In genomic region chr4:135954241-135954640, GRCm38 (mm10) we compare ENCODE assay signal across 8 mouse cellular contexts. TPM values are rescaled to one million over a fixed set of nuclear protein-coding genes. Genes with fewer than 3 reads are reported as not detected.
DNase-seq lines count a peak whose midpoint lies in the region; ATAC-seq lines count a peak whose summit lies in the region.

No protein-coding gene starts in this region.

- peak; percentile 87 for DNase-seq in hindbrain, embryonic 14.5 days (ENCODE audit: low spot score)
- DNase-seq in R1 (ENCODE audit: low read depth, low spot score): peak; percentile 55
- peak; percentile 64 for DNase-seq in gastrocnemius, postnatal 14 days
- peak; percentile 64 to 67 for DNase-seq in left cerebral cortex, postnatal 25 days (ENCODE audit: low spot score in 2 of 2)
- peak; percentile 71 for DNase-seq in midbrain, embryonic 10.5 days (ENCODE audit: low spot score)
- peak; percentile 83 to 89 for DNase-seq in spleen, postnatal 10 days (ENCODE audit: low spot score in 2 of 2)

- H3K36me3 ChIP-seq in hindbrain, embryonic 14.5 days (replicated peaks; ENCODE audit: control insufficient read depth, insufficient read depth): peaks cover 62% of the 10 kb centered on the region
- H3K36me3 ChIP-seq in hindbrain, embryonic 13.5 days: peaks cover 64% of the 10 kb centered on the region
- peaks cover 59% of the 10 kb centered on the region for H3K36me3 ChIP-seq in midbrain, embryonic 10.5 days

- no peak overlapping the region for H3K9ac ChIP-seq in hindbrain, embryonic 14.5 days
- H3K9ac ChIP-seq in hindbrain, embryonic 13.5 days: no peak overlapping the region

- H3K9me3 ChIP-seq in hindbrain, embryonic 14.5 days (ENCODE audit: control insufficient read depth, low read length): no peaks in the 10 kb centered on the region
- H3K9me3 ChIP-seq in hindbrain, embryonic 13.5 days: no peaks in the 10 kb centered on the region
- H3K9me3 ChIP-seq in midbrain, embryonic 10.5 days (replicated peaks): peaks cover 4% of the 10 kb centered on the region; the same call in 1 of the 2 replicates

- intact Hi-C loops in gastrocnemius, postnatal 14 days (cut with DNase I; ENCODE audit: low total_unique reads): no loop called here
- intact Hi-C loops in left cerebral cortex, postnatal 25 days (cut with DNase I): no loop called here

- H3K27ac ChIP-seq in hindbrain, embryonic 14.5 days: no peak overlapping the region
- no peak overlapping the region for H3K27ac ChIP-seq in hindbrain, embryonic 13.5 days
- no peak overlapping the region for H3K27ac ChIP-seq in midbrain, embryonic 10.5 days (replicated peaks)

- H3K4me2 ChIP-seq in hindbrain, embryonic 14.5 days (replicated peaks): no peak overlapping the region
- H3K4me2 ChIP-seq in hindbrain, embryonic 13.5 days: no peak overlapping the region

- no peak for ATAC-seq in hindbrain, embryonic 14.5 days (ENCODE audit: low FRiP score)
- ATAC-seq in hindbrain, embryonic 13.5 days (ENCODE audit: low FRiP score): no peak
- peak; percentile 77 for ATAC-seq in common myeloid progenitor, adult 5-6 weeks (replicated peaks; ENCODE audit: low read depth, poor library complexity, severe bottlenecking)

- no peaks in the 10 kb centered on the region for H3K4me1 ChIP-seq in hindbrain, embryonic 14.5 days (replicated peaks; ENCODE audit: control insufficient read depth, insufficient read depth, low read length)
- peaks cover 8% of the 10 kb centered on the region; the same call in 1 of the 2 replicates for H3K4me1 ChIP-seq in hindbrain, embryonic 13.5 days (replicated peaks)
- peaks cover 5% of the 10 kb centered on the region for H3K4me1 ChIP-seq in midbrain, embryonic 10.5 days

- no peak overlapping the region for H3K4me3 ChIP-seq in hindbrain, embryonic 14.5 days (replicated peaks; ENCODE audit: low read length)
- H3K4me3 ChIP-seq in hindbrain, embryonic 13.5 days: no peak overlapping the region
- no peak overlapping the region for H3K4me3 ChIP-seq in midbrain, embryonic 10.5 days

- H3K27me3 ChIP-seq in hindbrain, embryonic 14.5 days (ENCODE audit: control insufficient read depth, insufficient read depth, low read length): no peaks in the 10 kb centered on the region
- no peaks in the 10 kb centered on the region for H3K27me3 ChIP-seq in hindbrain, embryonic 13.5 days
- no peaks in the 10 kb centered on the region for H3K27me3 ChIP-seq in midbrain, embryonic 10.5 days (ENCODE audit: low read depth, poor library complexity, severe bottlenecking)

- 7% methylated on average over 2 of the region's 2 CpGs for WGBS in hindbrain, embryonic 14.5 days
- WGBS in hindbrain, embryonic 13.5 days: 10% methylated on average over 2 of the region's 2 CpGs
- WGBS in midbrain, embryonic 10.5 days: 19% methylated on average over 2 of the region's 2 CpGs

RNA-seq across cellular contexts. Expression of gene Hmgcl, which starts 8.0 kb away (rescaled TPM):
- polyA plus RNA-seq in hindbrain, embryonic 14.5 days (2014; fragmentation: Nextera tagmentation; extraction: Ambion mirVana): 60.3 and 63.3 TPM in 2 replicates
- 52.9 and 56.5 TPM in 2 replicates for polyA plus RNA-seq in hindbrain, embryonic 13.5 days (2015; fragmentation: Nextera tagmentation; extraction: Ambion mirVana)
- 23.8 and 48.2 TPM in 2 replicates for total RNA-seq in common myeloid progenitor, adult 5-6 weeks (2017)
- 10 to 100 TPM; 47.2 to 56.6 TPM for total RNA-seq in gastrocnemius, postnatal 14 days (2021)
- 10 to 100 TPM; 29.5 TPM for total RNA-seq in left cerebral cortex, postnatal 25 days (2021)
- polyA plus RNA-seq in midbrain, embryonic 10.5 days (2016; fragmentation: Nextera tagmentation; extraction: Ambion mirVana): 64.5 and 70.1 TPM in 2 replicates

RNA-seq across cellular contexts. Expression of gene Gale, which starts 9.3 kb away (rescaled TPM):
- polyA plus RNA-seq in hindbrain, embryonic 14.5 days (2014; fragmentation: Nextera tagmentation; extraction: Ambion mirVana): 41.9 and 42.9 TPM in 2 replicates
- 39.5 and 41.2 TPM in 2 replicates for polyA plus RNA-seq in hindbrain, embryonic 13.5 days (2015; fragmentation: Nextera tagmentation; extraction: Ambion mirVana)
- 4.1 and 4.2 TPM in 2 replicates for total RNA-seq in common myeloid progenitor, adult 5-6 weeks (2017)
- 1 to 10 TPM; 1.2 to 2.1 TPM for total RNA-seq in gastrocnemius, postnatal 14 days (2021)
- 10 to 100 TPM; 22.4 to 22.5 TPM for total RNA-seq in left cerebral cortex, postnatal 25 days (2021)
- polyA plus RNA-seq in midbrain, embryonic 10.5 days (2016; fragmentation: Nextera tagmentation; extraction: Ambion mirVana): 47.2 and 47.6 TPM in 2 replicates

RNA-seq across cellular contexts. Expression of gene Lypla2, which starts 18.2 kb away (rescaled TPM):
- polyA plus RNA-seq in hindbrain, embryonic 14.5 days (2014; fragmentation: Nextera tagmentation; extraction: Ambion mirVana): 183 and 191 TPM in 2 replicates
- 209 and 211 TPM in 2 replicates for polyA plus RNA-seq in hindbrain, embryonic 13.5 days (2015; fragmentation: Nextera tagmentation; extraction: Ambion mirVana)
- 11.0 and 16.1 TPM in 2 replicates for total RNA-seq in common myeloid progenitor, adult 5-6 weeks (2017)
- 10 to 100 TPM; 28.9 to 29.2 TPM for total RNA-seq in gastrocnemius, postnatal 14 days (2021)
- total RNA-seq in left cerebral cortex, postnatal 25 days (2021): 10 to 100 TPM; 87.0 to 88.6 TPM
- 214 and 220 TPM in 2 replicates for polyA plus RNA-seq in midbrain, embryonic 10.5 days (2016; fragmentation: Nextera tagmentation; extraction: Ambion mirVana)

RNA-seq across cellular contexts. Expression of gene Pithd1, which starts 32.8 kb away (rescaled TPM):
- 60.7 and 65.5 TPM in 2 replicates for polyA plus RNA-seq in hindbrain, embryonic 14.5 days (2014; fragmentation: Nextera tagmentation; extraction: Ambion mirVana)
- polyA plus RNA-seq in hindbrain, embryonic 13.5 days (2015; fragmentation: Nextera tagmentation; extraction: Ambion mirVana): 54.3 and 58.3 TPM in 2 replicates
- total RNA-seq in common myeloid progenitor, adult 5-6 weeks (2017): 21.1 and 30.6 TPM in 2 replicates
- total RNA-seq in gastrocnemius, postnatal 14 days (2021): 10 to 100 TPM; 20.4 to 21.4 TPM
- total RNA-seq in left cerebral cortex, postnatal 25 days (2021): 10 to 100 TPM; 82.1 to 84.3 TPM
- 66.3 and 69.6 TPM in 2 replicates for polyA plus RNA-seq in midbrain, embryonic 10.5 days (2016; fragmentation: Nextera tagmentation; extraction: Ambion mirVana)

RNA-seq across cellular contexts. Expression of gene Fuca1, which starts 33.7 kb away (rescaled TPM):
- polyA plus RNA-seq in hindbrain, embryonic 14.5 days (2014; fragmentation: Nextera tagmentation; extraction: Ambion mirVana): 68.8 and 72.0 TPM in 2 replicates
- polyA plus RNA-seq in hindbrain, embryonic 13.5 days (2015; fragmentation: Nextera tagmentation; extraction: Ambion mirVana): 55.8 and 60.9 TPM in 2 replicates
- 70.8 and 71.5 TPM in 2 replicates for total RNA-seq in common myeloid progenitor, adult 5-6 weeks (2017)
- 10 to 100 TPM; 20.6 to 27.8 TPM for total RNA-seq in gastrocnemius, postnatal 14 days (2021)
- 10 to 100 TPM; 29.2 to 36.3 TPM for total RNA-seq in left cerebral cortex, postnatal 25 days (2021)
- polyA plus RNA-seq in midbrain, embryonic 10.5 days (2016; fragmentation: Nextera tagmentation; extraction: Ambion mirVana): 54.0 and 63.7 TPM in 2 replicates
